Mouse (Mus musculus) MEL (cell line): ENCODE measurements at regions not wholly inside any gene's neighbourhood (a gene's known extent, or its start where the extent isn't known, plus 50 kb on each side); places are given as distances from the start of the nearest gene placed in this dataset.

Source experiments
- DNase-seq: peaks from one replicate; pipeline ENCODE4 v3.0.0; 2011; ENCODE audit warnings: low read depth, low spot score
- H3K27ac ChIP-seq: 2 replicates; pipeline ENCODE4 v1.5.1; 2012; ENCODE audit warnings: low read depth, mild to moderate bottlenecking, control low read depth, low read length, moderate library complexity; ENCODE audit not compliant: control insufficient read depth
- H3K27me3 ChIP-seq, 2 experiments: fragments of 150-350 bp in 1 of 2; sonication (generic) in 1 of 2; 2 replicates each; pipeline ENCODE4 v1.6.1; 2012; ENCODE audit warnings: low read length in 2 of 2, mild to moderate bottlenecking in 2 of 2, improper control_type of control experiment in 1 of 2, moderate library complexity in 1 of 2; ENCODE audit not compliant: insufficient read depth in 2 of 2, control insufficient read depth in 1 of 2
- H3K36me3 ChIP-seq, 2 experiments: 2 replicates each; pipeline ENCODE4 v1.6.1; 2012 to 2014; ENCODE audit warnings: low read length in 2 of 2, improper control_type of control experiment in 1 of 2, inconsistent platforms in 1 of 2, mild to moderate bottlenecking in 1 of 2; ENCODE audit not compliant: insufficient read depth in 2 of 2, control insufficient read depth in 1 of 2
- H3K4me1 ChIP-seq, 2 experiments: fragments of 150-350 bp in 1 of 2; sonication (generic) in 1 of 2; 2 replicates each; pipeline ENCODE4 v1.6.1; 2012; ENCODE audit warnings: low read length in 2 of 2, improper control_type of control experiment in 1 of 2, mild to moderate bottlenecking in 1 of 2; ENCODE audit not compliant: insufficient read depth in 2 of 2, control insufficient read depth in 1 of 2
- H3K4me3 ChIP-seq, 2 experiments: fragments of 150-350 bp in 1 of 2; sonication (generic) in 1 of 2; 2 replicates each; pipeline ENCODE4 v1.5.1; 2012; ENCODE audit warnings: low read depth in 2 of 2, low read length in 2 of 2, mild to moderate bottlenecking in 2 of 2, moderate library complexity in 2 of 2, control low read depth in 1 of 2, improper control_type of control experiment in 1 of 2; ENCODE audit not compliant: control insufficient read depth in 1 of 2, insufficient read depth in 1 of 2
- H3K79me2 ChIP-seq: 2 replicates; pipeline ENCODE4 v1.6.1; 2012; ENCODE audit warnings: mild to moderate bottlenecking, low read length, moderate library complexity; ENCODE audit not compliant: control insufficient read depth, poor library complexity, insufficient read depth
- H3K9ac ChIP-seq: 2 replicates; pipeline ENCODE4 v1.6.1; 2012; ENCODE audit warnings: low read depth, mild to moderate bottlenecking, control low read depth, low read length, moderate library complexity; ENCODE audit not compliant: control insufficient read depth, poor library complexity, severe bottlenecking
- H3K9me3 ChIP-seq: fragments of 150-350 bp; sonication (generic); replicated peaks from 2 replicates; pipeline ENCODE4 v1.6.1; 2012; ENCODE audit warnings: mild to moderate bottlenecking, low read length, improper control_type of control experiment, moderate library complexity; ENCODE audit not compliant: insufficient read depth
- BHLHE40 ChIP-seq: IDR thresholded peaks from 2 replicates; pipeline ENCODE4 v1.6.1; 2012; ENCODE audit warnings: low read depth, mild to moderate bottlenecking, inconsistent platforms, low read length, improper control_type of control experiment, borderline replicate concordance
- CHD1 ChIP-seq: IDR thresholded peaks from 2 replicates; pipeline ENCODE4 v1.6.1; 2012; ENCODE audit warnings: low read depth, mild to moderate bottlenecking, inconsistent platforms, low read length, improper control_type of control experiment
- CHD2 ChIP-seq: IDR thresholded peaks from 2 replicates; pipeline ENCODE4 v1.6.1; 2011; ENCODE audit warnings: low read length, improper control_type of control experiment
- CTCF ChIP-seq, 3 experiments: IDR thresholded peaks in 2 of 3; conservative IDR thresholded peaks in 1 of 3; 2 replicates each; pipeline ENCODE4 v1.5.1; 2011 to 2012; ENCODE audit warnings: low read length in 3 of 3, low read depth in 2 of 3, mild to moderate bottlenecking in 2 of 3, improper control_type of control experiment in 1 of 3, inconsistent platforms in 1 of 3, mixed read lengths in 1 of 3, moderate library complexity in 1 of 3; ENCODE audit not compliant: control insufficient read depth in 1 of 3, insufficient read depth in 1 of 3, poor library complexity in 1 of 3, severe bottlenecking in 1 of 3
- E2F4 ChIP-seq: IDR thresholded peaks from 2 replicates; pipeline ENCODE4 v1.6.1; 2011; ENCODE audit warnings: low read depth, low read length, improper control_type of control experiment, borderline replicate concordance
- ELF1 ChIP-seq: IDR thresholded peaks from 2 replicates; pipeline ENCODE4 v1.6.1; 2014; ENCODE audit warnings: low read depth, mild to moderate bottlenecking, inconsistent platforms, low read length, improper control_type of control experiment, moderate library complexity
- EP300 ChIP-seq, 2 experiments: IDR thresholded peaks; 2 replicates each; pipeline ENCODE4 v1.6.1; 2011; ENCODE audit warnings: improper control_type of control experiment in 2 of 2, low read length in 2 of 2, low read depth in 1 of 2, mild to moderate bottlenecking in 1 of 2
- ETS1 ChIP-seq: IDR thresholded peaks from 2 replicates; pipeline ENCODE4 v1.6.1; 2012; ENCODE audit warnings: low read depth, mild to moderate bottlenecking, inconsistent platforms, low read length, improper control_type of control experiment, moderate library complexity
- GABPA ChIP-seq: IDR thresholded peaks from 2 replicates; pipeline ENCODE4 v1.6.1; 2012; ENCODE audit warnings: low read depth, mild to moderate bottlenecking, inconsistent platforms, low read length, improper control_type of control experiment, moderate library complexity
- GATA1 ChIP-seq: IDR thresholded peaks from 2 replicates; pipeline ENCODE4 v1.6.1; 2011; ENCODE audit warnings: low read depth, low read length, improper control_type of control experiment
- HCFC1 ChIP-seq: IDR thresholded peaks from 2 replicates; pipeline ENCODE4 v1.6.1; 2012; ENCODE audit warnings: low read depth, mild to moderate bottlenecking, inconsistent platforms, low read length, improper control_type of control experiment, moderate library complexity
- JUND ChIP-seq: IDR thresholded peaks from 2 replicates; pipeline ENCODE4 v1.6.1; 2011; ENCODE audit warnings: low read depth, mild to moderate bottlenecking, improper control_type of control experiment, low read length
- KAT2A ChIP-seq: conservative IDR thresholded peaks from 2 replicates; pipeline ENCODE4 v1.6.1; 2012; ENCODE audit warnings: low read depth, low read length, improper control_type of control experiment, inconsistent platforms
- MAFK ChIP-seq: IDR thresholded peaks from 2 replicates; pipeline ENCODE4 v1.6.1; 2011; ENCODE audit warnings: low read depth, mild to moderate bottlenecking, low read length, improper control_type of control experiment, borderline replicate concordance
- MAX ChIP-seq: IDR thresholded peaks from 2 replicates; pipeline ENCODE4 v1.6.1; 2011; ENCODE audit warnings: low read length, improper control_type of control experiment
- MAZ ChIP-seq: IDR thresholded peaks from 2 replicates; pipeline ENCODE4 v1.6.1; 2012; ENCODE audit warnings: low read depth, mild to moderate bottlenecking, inconsistent platforms, low read length, improper control_type of control experiment
- MEF2A ChIP-seq: IDR thresholded peaks from 2 replicates; pipeline ENCODE4 v1.6.1; 2014; ENCODE audit warnings: low read depth, mild to moderate bottlenecking, inconsistent platforms, low read length, improper control_type of control experiment; ENCODE audit not compliant: poor library complexity, insufficient replicate concordance, severe bottlenecking; ENCODE audit errors: extremely low read depth
- MXI1 ChIP-seq: IDR thresholded peaks from 2 replicates; pipeline ENCODE4 v1.6.1; 2011; ENCODE audit warnings: mild to moderate bottlenecking, low read depth, low read length, improper control_type of control experiment
- MYB ChIP-seq: IDR thresholded peaks from 2 replicates; pipeline ENCODE4 v1.6.1; 2011; ENCODE audit warnings: mild to moderate bottlenecking, low read depth, low read length, improper control_type of control experiment
- MYC ChIP-seq: IDR thresholded peaks from 2 replicates; pipeline ENCODE4 v1.6.1; 2011; ENCODE audit warnings: low read depth, mild to moderate bottlenecking, low read length, improper control_type of control experiment, moderate library complexity
- NELFE ChIP-seq: IDR thresholded peaks from 2 replicates; pipeline ENCODE4 v1.6.1; 2011; ENCODE audit warnings: low read depth, low read length, improper control_type of control experiment
- NRF1 ChIP-seq: IDR thresholded peaks from 2 replicates; pipeline ENCODE4 v1.6.1; 2014; ENCODE audit warnings: low read depth, mild to moderate bottlenecking, inconsistent platforms, low read length, improper control_type of control experiment, moderate library complexity; ENCODE audit not compliant: poor library complexity, insufficient read depth, severe bottlenecking
- POLR2A ChIP-seq, 2 experiments: IDR thresholded peaks; 2 replicates each; pipeline ENCODE4 v1.6.1; 2011 to 2012; ENCODE audit warnings: low read length in 2 of 2, mild to moderate bottlenecking in 2 of 2, control low read depth in 1 of 2, improper control_type of control experiment in 1 of 2, low read depth in 1 of 2, moderate library complexity in 1 of 2; ENCODE audit not compliant: control insufficient read depth in 1 of 2, insufficient read depth in 1 of 2, poor library complexity in 1 of 2
- POLR2AphosphoS2 ChIP-seq: IDR thresholded peaks from 2 replicates; pipeline ENCODE4 v1.6.1; 2011; ENCODE audit warnings: low read length, improper control_type of control experiment
- POLR2AphosphoS5 ChIP-seq: IDR thresholded peaks from 2 replicates; pipeline ENCODE4 v1.6.1; 2012; ENCODE audit warnings: low read depth, borderline replicate concordance, mild to moderate bottlenecking, inconsistent platforms, low read length, moderate library complexity, mixed read lengths
- RAD21 ChIP-seq: IDR thresholded peaks from 2 replicates; pipeline ENCODE4 v1.6.1; 2011; ENCODE audit warnings: mild to moderate bottlenecking, low read depth, low read length, improper control_type of control experiment
- RCOR1 ChIP-seq: IDR thresholded peaks from 2 replicates; pipeline ENCODE4 v1.6.1; 2012; ENCODE audit warnings: low read depth, mild to moderate bottlenecking, inconsistent platforms, low read length, improper control_type of control experiment
- SIN3A ChIP-seq: IDR thresholded peaks from 2 replicates; pipeline ENCODE4 v1.6.1; 2012; ENCODE audit warnings: low read length, improper control_type of control experiment, inconsistent platforms
- SMC3 ChIP-seq: IDR thresholded peaks from 2 replicates; pipeline ENCODE4 v1.6.1; 2011; ENCODE audit warnings: low read depth, low read length, improper control_type of control experiment
- TAL1 ChIP-seq: IDR thresholded peaks from 2 replicates; pipeline ENCODE4 v1.6.1; 2012; ENCODE audit warnings: mild to moderate bottlenecking, inconsistent platforms, low read length, moderate library complexity, mixed read lengths
- TBP ChIP-seq: IDR thresholded peaks from 2 replicates; pipeline ENCODE4 v1.8.0; 2011; ENCODE audit warnings: low read depth, low read length, improper control_type of control experiment
- TCF12 ChIP-seq: IDR thresholded peaks from 2 replicates; pipeline ENCODE4 v1.6.1; 2014; ENCODE audit warnings: low read depth, mild to moderate bottlenecking, inconsistent platforms, low read length, improper control_type of control experiment, moderate library complexity
- USF1 ChIP-seq: IDR thresholded peaks from 2 replicates; pipeline ENCODE4 v1.6.1; 2014; ENCODE audit warnings: low read depth, mild to moderate bottlenecking, inconsistent platforms, low read length, improper control_type of control experiment, moderate library complexity
- USF2 ChIP-seq, 2 experiments: IDR thresholded peaks; 2 replicates each; pipeline ENCODE4 v1.6.1; 2011 to 2012; ENCODE audit warnings: improper control_type of control experiment in 2 of 2, low read length in 2 of 2, borderline replicate concordance in 1 of 2, inconsistent platforms in 1 of 2, low read depth in 1 of 2, mild to moderate bottlenecking in 1 of 2; ENCODE audit not compliant: insufficient read depth in 1 of 2
- ZC3H11A ChIP-seq: IDR thresholded peaks from 2 replicates; pipeline ENCODE4 v1.6.1; 2012; ENCODE audit warnings: low read depth, mild to moderate bottlenecking, inconsistent platforms, low read length, improper control_type of control experiment
- ZKSCAN1 ChIP-seq: IDR thresholded peaks from 2 replicates; pipeline ENCODE4 v1.6.1; 2012; ENCODE audit warnings: low read depth, mild to moderate bottlenecking, inconsistent platforms, low read length, improper control_type of control experiment, moderate library complexity
- ZMIZ1 ChIP-seq: IDR thresholded peaks from 2 replicates; pipeline ENCODE4 v1.6.1; 2012; ENCODE audit warnings: low read depth, mild to moderate bottlenecking, inconsistent platforms, low read length, improper control_type of control experiment, moderate library complexity
- ZNF384 ChIP-seq: IDR thresholded peaks from 2 replicates; pipeline ENCODE4 v1.6.1; 2012; ENCODE audit warnings: low read depth, mild to moderate bottlenecking, inconsistent platforms, low read length, improper control_type of control experiment

DNA sequence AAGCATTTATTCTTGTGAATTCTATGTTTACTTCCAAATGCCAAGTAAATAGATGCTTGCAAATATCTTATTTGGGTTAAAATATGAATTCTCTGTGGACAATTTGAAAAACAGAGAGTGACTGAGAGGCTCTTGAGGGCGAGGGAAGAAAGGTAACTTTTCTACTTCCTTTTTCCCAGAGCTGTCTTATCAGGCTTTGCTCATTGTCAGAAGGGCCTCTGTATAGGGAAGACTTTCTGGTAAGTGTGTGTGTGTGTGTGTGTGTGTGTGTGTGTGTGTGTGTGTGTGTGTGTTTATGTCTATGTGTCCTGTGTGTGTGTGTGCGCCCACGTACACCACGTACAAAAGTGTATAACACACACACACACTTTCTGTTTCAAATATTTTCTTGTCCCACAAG lies 73.9 kb upstream of the Herc3 start:
- Histone ChIP-seq H3K9ac (no peak overlapping the region), H3K79me2 (no peaks in the 10 kb centered on the region), H3K4me3 (no peak overlapping the region), H3K27me3 (no peaks in the 10 kb centered on the region), H3K27ac (0 out of 2 replicates have a peak overlapping the region, but pooled peaks have one; percentile 22), H3K4me1 (no peaks in the 10 kb centered on the region; a peak in 3 of 4 replicates), H3K36me3 (peaks cover 0 to 11% of the 10 kb centered on the region in 2 experiments; a peak in 2 of 4 replicates), H3K9me3 (no peaks in the 10 kb centered on the region)
- peak; percentile 75 for DNase-seq
- no peak for TF ChIP-seq MAFK
- no peak for TF ChIP-seq USF1
- no peak for TF ChIP-seq POLR2A (IDR thresholded peaks at IDR 0.05; ENCODE audit: control insufficient read depth in 1 of 2, insufficient read depth in 1 of 2, low read depth in 1 of 2, low read length in 2 of 2, poor library complexity in 1 of 2)
- TF ChIP-seq ZNF384 = no peak
- TF ChIP-seq KAT2A = no peak
- TF ChIP-seq EP300 (IDR thresholded peaks at IDR 0.05; ENCODE audit: low read depth in 1 of 2, low read length in 2 of 2) = peak; percentile 71 to 73
- 0 out of 2 replicates have a peak, but pooled peaks have one; percentile 13 for TF ChIP-seq TAL1
- no peak for TF ChIP-seq TBP
- TF ChIP-seq BHLHE40 = no peak
- TF ChIP-seq ETS1 = peak; percentile 59; the same call in 1 of the 2 replicates
- TF ChIP-seq GABPA = no peak
- TF ChIP-seq GATA1 = peak; percentile 75
- TF ChIP-seq TCF12 = peak; percentile 47; the same call in 1 of the 2 replicates
- TF ChIP-seq POLR2AphosphoS5 = no peak
- no peak for TF ChIP-seq E2F4
- TF ChIP-seq POLR2AphosphoS2 = no peak
- TF ChIP-seq MYC = no peak
- TF ChIP-seq MAX = no peak
- TF ChIP-seq ZC3H11A = no peak
- 0 out of 2 replicates have a peak, but pooled peaks have one; percentile 34 for TF ChIP-seq JUND
- no peak for TF ChIP-seq MXI1
- TF ChIP-seq ELF1 = 0 out of 2 replicates have a peak, but pooled peaks have one; percentile 10
- TF ChIP-seq CHD1 = no peak
- TF ChIP-seq NELFE = no peak
- no peak for TF ChIP-seq USF2 (IDR thresholded peaks at IDR 0.05; ENCODE audit: borderline replicate concordance in 1 of 2, insufficient read depth in 1 of 2, low read depth in 1 of 2, low read length in 2 of 2)
- no peak for TF ChIP-seq MAZ
- TF ChIP-seq RAD21 = no peak
- TF ChIP-seq MEF2A = no peak
- TF ChIP-seq CHD2 = no peak
- TF ChIP-seq RCOR1 = peak; percentile 43; the same call in 1 of the 2 replicates
- no peak for TF ChIP-seq ZMIZ1
- no peak for TF ChIP-seq SIN3A
- no peak for TF ChIP-seq NRF1
- no peak for TF ChIP-seq MYB
- TF ChIP-seq HCFC1 = no peak
- TF ChIP-seq CTCF (IDR thresholded peaks at IDR 0.05 in 2 of 3, conservative IDR thresholded peaks at IDR 0.05 in 1 of 3; ENCODE audit: control insufficient read depth in 1 of 3, insufficient read depth in 1 of 3, low read depth in 2 of 3, low read length in 3 of 3, poor library complexity in 1 of 3, severe bottlenecking in 1 of 3) = no peak
- no peak for TF ChIP-seq SMC3
- no peak for TF ChIP-seq ZKSCAN1
